ENCODE assay signal across 8 mouse cellular contexts in the genomic region with DNA sequence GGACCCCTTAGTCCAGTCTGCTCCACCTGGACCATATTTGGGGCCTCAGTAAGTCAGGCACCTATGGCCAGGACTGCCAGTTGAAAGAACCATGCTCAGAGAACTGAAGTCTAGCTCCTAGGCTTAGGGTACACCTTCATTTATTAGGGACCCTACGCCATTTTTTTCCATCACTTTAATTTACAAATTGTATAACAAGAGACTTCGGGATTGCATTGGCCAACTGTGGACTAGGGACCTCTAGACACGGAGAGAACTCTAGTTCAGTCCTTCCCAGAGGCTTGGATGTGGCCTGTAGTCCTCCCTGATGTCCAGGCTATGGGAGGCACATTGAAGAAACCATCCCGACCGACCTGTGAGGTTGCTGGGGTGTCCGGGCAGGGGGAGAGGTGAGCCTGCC. TPM values are rescaled to one million over a fixed set of nuclear protein-coding genes. Genes with fewer than 3 reads are reported as not detected.
A peak's percentile ranks its signal among the peaks of the same experiment; 100 is the strongest.
DNase-seq lines count a peak whose midpoint lies in the region; ATAC-seq and TF ChIP-seq lines count a peak whose summit lies in the region.

A gene (minus strand): TSS at position 101 of the 400 bp plus-strand sequence.

- no peak for TF ChIP-seq CTCF in liver, adult 2 months (IDR thresholded peaks at IDR 0.05; ENCODE audit: low read depth, low read length)
- no peak for TF ChIP-seq CTCF in embryonic fibroblast, embryonic 13.5 days (IDR thresholded peaks at IDR 0.05; ENCODE audit: borderline replicate concordance, insufficient read depth, low read length)

- no peak for ATAC-seq in intestine, embryonic 15.5 days
- no peak for ATAC-seq in neural tube, embryonic 12.5 days (ENCODE audit: low FRiP score, low read depth)
- ATAC-seq in erythroid progenitor cell, adult 5-6 weeks (replicated peaks; ENCODE audit: low FRiP score, poor library complexity, severe bottlenecking): no peak
- no peak for ATAC-seq in monocyte, adult 5-6 weeks (replicated peaks; ENCODE audit: insufficient number of reproducible peaks, low FRiP score, low TSS enrichment, poor library complexity, severe bottlenecking)

- no peaks in the 10 kb centered on the region for H3K9me3 ChIP-seq in intestine, embryonic 15.5 days
- H3K9me3 ChIP-seq in neural tube, embryonic 12.5 days: no peaks in the 10 kb centered on the region

- no peak within 1 kb of the TSS for H3K27ac ChIP-seq in liver, adult 2 months (replicated peaks; ENCODE audit: insufficient read depth, low read depth, low read length)
- no peak within 1 kb of the TSS for H3K27ac ChIP-seq in embryonic fibroblast, embryonic 13.5 days (ENCODE audit: insufficient read depth, low read length)
- H3K27ac ChIP-seq in intestine, embryonic 15.5 days: no peak within 1 kb of the TSS
- H3K27ac ChIP-seq in neural tube, embryonic 12.5 days: no peak within 1 kb of the TSS

- H3K4me3 ChIP-seq in liver, adult 2 months (ENCODE audit: insufficient read depth, low read depth, low read length): peak within 1 kb of the TSS; percentile 58
- peak within 1 kb of the TSS; percentile 27 for H3K4me3 ChIP-seq in embryonic fibroblast, embryonic 13.5 days (ENCODE audit: insufficient read depth, low read length)
- peak within 1 kb of the TSS; percentile 47 for H3K4me3 ChIP-seq in intestine, embryonic 15.5 days (replicated peaks)
- H3K4me3 ChIP-seq in neural tube, embryonic 12.5 days: peak within 1 kb of the TSS; percentile 42

- peaks cover 5% of the 10 kb centered on the region for H3K27me3 ChIP-seq in liver, adult 2 months (ENCODE audit: control insufficient read depth, insufficient read depth, low read length)
- H3K27me3 ChIP-seq in intestine, embryonic 15.5 days (replicated peaks): peaks cover 38% of the 10 kb centered on the region
- H3K27me3 ChIP-seq in neural tube, embryonic 12.5 days (replicated peaks): peaks cover 42% of the 10 kb centered on the region

- H3K4me1 ChIP-seq in liver, adult 2 months (ENCODE audit: control insufficient read depth, insufficient read depth, low read length): peaks cover 4% of the 10 kb centered on the region
- no peaks in the 10 kb centered on the region for H3K4me1 ChIP-seq in embryonic fibroblast, embryonic 13.5 days (ENCODE audit: control insufficient read depth, insufficient read depth, low read length)
- peaks cover 12% of the 10 kb centered on the region for H3K4me1 ChIP-seq in intestine, embryonic 15.5 days (replicated peaks)
- H3K4me1 ChIP-seq in neural tube, embryonic 12.5 days: peaks cover 13% of the 10 kb centered on the region

- WGBS in liver, adult 2 months: 87% methylated on average over 6 of the region's 6 CpGs
- WGBS in intestine, embryonic 15.5 days: 71% methylated on average over 6 of the region's 6 CpGs
- 69% methylated on average over 6 of the region's 6 CpGs for WGBS in neural tube, embryonic 12.5 days

- H3K4me2 ChIP-seq in intestine, embryonic 15.5 days (replicated peaks): peak within 1 kb of the TSS; percentile 94
- peak within 1 kb of the TSS; percentile 78 for H3K4me2 ChIP-seq in neural tube, embryonic 12.5 days (replicated peaks)

- no peaks in the 10 kb centered on the region for H3K79me2 ChIP-seq in liver, adult 2 months (ENCODE audit: control insufficient read depth, insufficient read depth, low read length)

- H3K36me3 ChIP-seq in liver, adult 2 months (ENCODE audit: control insufficient read depth, insufficient read depth, low read length): no peaks in the 10 kb centered on the region
- H3K36me3 ChIP-seq in intestine, embryonic 15.5 days: no peaks in the 10 kb centered on the region
- no peaks in the 10 kb centered on the region for H3K36me3 ChIP-seq in neural tube, embryonic 12.5 days

- no peak for DNase-seq in liver, adult 2 months (ENCODE audit: extremely low read depth, low read depth, low spot score)
- no peak for DNase-seq in liver
- DNase-seq in kidney, postnatal 4 days: no peak

- H3K9ac ChIP-seq in liver, adult 2 months (ENCODE audit: low read depth, low read length): peak within 1 kb of the TSS; percentile 68
- peak within 1 kb of the TSS; percentile 41 for H3K9ac ChIP-seq in intestine, embryonic 15.5 days
- H3K9ac ChIP-seq in neural tube, embryonic 12.5 days: peak within 1 kb of the TSS; percentile 52

- no peak for TF ChIP-seq POLR2A in liver, adult 2 months (IDR thresholded peaks at IDR 0.05; ENCODE audit: extremely low read depth, insufficient read depth, low read length)
- TF ChIP-seq POLR2A in embryonic fibroblast, embryonic 13.5 days (IDR thresholded peaks at IDR 0.05; ENCODE audit: low read depth, low read length): no peak

RNA-seq across cellular contexts. Expression of the gene that starts here (rescaled TPM):
- 0.18 and 0.20 TPM in 2 replicates for total RNA-seq in liver, adult 2 months (2014; rRNA removed)
- not detected in 2 replicates for polyA plus RNA-seq in liver, adult 2 months (2012; rRNA removed)
- polyA plus RNA-seq in embryonic fibroblast, embryonic 13.5 days (2011; ENCODE audit: insufficient read length, low read depth, missing spikeins): not detected in 2 replicates
- polyA plus RNA-seq in intestine, embryonic 15.5 days (2015; fragmentation: Nextera tagmentation; extraction: Ambion mirVana): 0.13 and 0.21 TPM in 2 replicates
- not detected in 2 replicates for polyA plus RNA-seq in neural tube, embryonic 12.5 days (2016; fragmentation: Nextera tagmentation; extraction: Ambion mirVana)
- not detected in 2 replicates for total RNA-seq in erythroid progenitor cell, adult 5-6 weeks (2015; ENCODE audit: low replicate concordance)
- total RNA-seq in erythroid progenitor cell, adult 5-6 weeks (2017; ENCODE audit: low replicate concordance): not detected in 2 replicates
- not detected in 3 replicates for total RNA-seq in monocyte, adult 5-6 weeks (2017)
